Mouse (Mus musculus) midbrain, embryonic 16.5 days (tissue): ENCODE measurements around the gene Ctnnd1. TPM values are rescaled to one million over a fixed set of nuclear protein-coding genes. Genes with fewer than 3 reads are reported as not detected.
"Not testable (repeated sequence)": the region's sequence is repeated elsewhere in the genome, so short reads cannot be mapped to it uniquely, and the experiment has no call there.

Experiments
- ATAC-seq: fragments of 200-750 bp; cut with Nextera tagmentation; 2 replicates; pipeline ENCODE4 v1.8.0; 2017; ENCODE audit warnings: moderate TSS enrichment
- H3K27ac ChIP-seq: fragments of 300-500 bp; sonication (generic); 2 replicates; pipeline ENCODE4 v1.5.1; 2014; ENCODE audit warnings: mild to moderate bottlenecking, low read length, mixed read lengths
- H3K27me3 ChIP-seq: fragments of 300-500 bp; sonication (generic); 2 replicates; pipeline ENCODE4 v1.6.1; 2014; ENCODE audit warnings: low read depth, low read length, mixed read lengths; ENCODE audit not compliant: control insufficient read depth, insufficient read depth
- H3K36me3 ChIP-seq: fragments of 300-500 bp; sonication (generic); 2 replicates; pipeline ENCODE4 v1.6.1; 2014; ENCODE audit warnings: mild to moderate bottlenecking, low read length, moderate library complexity, mixed read lengths; ENCODE audit not compliant: control insufficient read depth, insufficient read depth
- H3K4me1 ChIP-seq: fragments of 300-500 bp; sonication (generic); 2 replicates; pipeline ENCODE4 v1.6.1; 2014; ENCODE audit warnings: mild to moderate bottlenecking, low read length, mixed read lengths; ENCODE audit not compliant: control insufficient read depth, insufficient read depth
- H3K4me2 ChIP-seq: fragments of 300-500 bp; sonication (generic); 2 replicates; pipeline ENCODE4 v1.6.1; 2014; ENCODE audit warnings: mild to moderate bottlenecking, low read length, mixed read lengths
- H3K4me3 ChIP-seq: fragments of 300-500 bp; sonication (generic); 2 replicates; pipeline ENCODE4 v1.5.1; 2014; ENCODE audit warnings: low read depth, mild to moderate bottlenecking, low read length, moderate library complexity, mixed read lengths
- H3K9ac ChIP-seq: fragments of 300-500 bp; sonication (generic); 2 replicates; pipeline ENCODE4 v1.6.1; 2014; ENCODE audit warnings: low read depth, low read length, mixed read lengths
- H3K9me3 ChIP-seq: fragments of 300-500 bp; sonication (generic); replicated peaks from 2 replicates; pipeline ENCODE4 v1.6.1; 2014; ENCODE audit warnings: mild to moderate bottlenecking, low read length, mixed read lengths; ENCODE audit not compliant: control insufficient read depth, poor library complexity, severe bottlenecking
- WGBS: fragments of 180-500 bp; shearing (Covaris S2); extraction: QIAGEN DNeasy Blood & Tissue Kit; methylation state at CpG from one replicate; pipeline ENCODE4 v1.1.7; 2014; 5-methylcytosine and 5-hydroxymethylcytosine counted together
- polyA plus RNA-seq: library from polyadenylated mRNA; unstranded; fragments of >200 nt; fragmentation: Nextera tagmentation; extraction: Ambion mirVana; gene quantifications from 2 replicates; pipeline ENCODE4 v1.2.1, GENCODE M21; 2015

The Ctnnd1 gene
- polyA plus RNA-seq, 1 experiment from 2014 or later = 30.1 TPM

GRCm38 (mm10) chr2:84677270-84677967 lies 26.9 kb upstream of the Ctnnd1 start:
- Histone ChIP-seq H3K27ac (peak overlapping the region; percentile 86), H3K36me3 (peaks cover 6% of the 10 kb centered on the region; the same call in 1 of the 2 replicates), H3K9ac (peak overlapping the region; percentile 73), H3K27me3 (no peaks in the 10 kb centered on the region), H3K9me3 (no peaks in the 10 kb centered on the region), H3K4me3 (peak overlapping the region; percentile 65), H3K4me1 (peaks cover 21% of the 10 kb centered on the region), H3K4me2 (peak overlapping the region; percentile 67)
- 12% methylated on average over 21 of the region's 22 CpGs for whole genome bisulfite sequencing
- peak; percentile 75 for ATAC-seq

GRCm38 (mm10) chr2:84671535-84671934 lies 21.0 kb upstream of the Ctnnd1 start:
- not testable (repeated sequence) for H3K36me3 ChIP-seq, H3K9me3 ChIP-seq, H3K9ac ChIP-seq, ATAC-seq, H3K27me3 ChIP-seq, H3K4me3 ChIP-seq
- Histone ChIP-seq H3K4me2 (peak overlapping the region; percentile 63), H3K27ac (peak overlapping the region; percentile 33; the same call in 1 of the 2 replicates), H3K4me1 (peaks cover 14% of the 10 kb centered on the region)
- WGBS = 43% methylated on average over 4 of the region's 5 CpGs

- H3K27ac ChIP-seq = peak within 1 kb of the TSS; percentile 92
- peak within 1 kb of the TSS; percentile 95 for H3K4me3 ChIP-seq
- peak; percentile 98 for ATAC-seq
- H3K27me3 ChIP-seq = no peaks in the 10 kb centered on the region
- peaks cover 9% of the 10 kb centered on the region for H3K4me1 ChIP-seq
- peaks cover 7% of the 10 kb centered on the region; the same call in 1 of the 2 replicates for H3K36me3 ChIP-seq
- WGBS = under 1% methylated on average over 20 of the region's 20 CpGs
- peak within 1 kb of the TSS; percentile 88 for H3K9ac ChIP-seq
- H3K9me3 ChIP-seq = no peaks in the 10 kb centered on the region
- peak within 1 kb of the TSS; percentile 63 for H3K4me2 ChIP-seq
Observed at GRCm38 (mm10) chr2:84670569-84670933, 20.0 kb upstream of the Ctnnd1 start, which contains the start of gene Selenoh. Selenoh (minus strand) TSS chr2:84670770.

DNA sequence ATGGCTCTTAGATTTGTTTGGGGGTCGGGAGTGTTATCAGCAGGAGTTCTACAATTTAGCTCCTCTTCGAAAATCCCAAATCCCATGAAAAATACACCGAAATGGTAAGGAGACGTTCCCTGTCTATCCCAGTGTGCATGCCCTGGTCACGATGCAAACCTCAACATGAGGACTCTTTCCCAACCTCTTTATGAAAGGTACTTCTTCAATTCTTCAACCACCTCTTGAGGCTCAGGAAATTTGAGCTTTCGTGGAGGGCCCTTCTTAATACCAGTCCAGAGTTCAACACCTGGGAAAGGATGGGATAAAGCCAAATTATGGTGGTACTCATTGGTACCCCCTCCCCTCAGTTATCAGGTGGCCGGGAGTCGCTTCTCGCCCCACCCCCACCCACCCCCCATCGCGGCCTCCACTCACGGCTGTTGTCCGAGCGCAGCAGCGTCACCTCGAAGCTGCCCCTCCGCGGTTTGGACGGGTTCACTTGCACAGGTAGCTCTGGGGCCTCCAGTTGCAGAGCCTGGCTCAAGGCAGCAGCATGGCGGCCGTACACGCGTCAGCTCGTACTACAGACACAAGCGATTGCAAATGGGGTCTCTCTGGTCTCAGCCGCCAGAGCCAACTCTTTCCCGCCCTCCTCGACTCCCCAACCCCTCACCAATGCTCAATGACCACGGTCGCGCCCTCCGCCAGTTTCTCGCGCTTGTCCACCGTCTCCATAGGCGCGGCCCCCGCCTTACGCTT lies 19.4 kb upstream of the Ctnnd1 start:
- Histone ChIP-seq H3K9me3 (no peaks in the 10 kb centered on the region), H3K4me3 (peak overlapping the region; percentile 95), H3K27ac (peak overlapping the region; percentile 92), H3K36me3 (peaks cover 7% of the 10 kb centered on the region; the same call in 1 of the 2 replicates), H3K27me3 (no peaks in the 10 kb centered on the region), H3K9ac (peak overlapping the region; percentile 88), H3K4me2 (peak overlapping the region; percentile 63), H3K4me1 (peaks cover 9% of the 10 kb centered on the region)
- WGBS = 2% methylated on average over 39 of the region's 39 CpGs
- ATAC-seq = peak; percentile 88

DNA sequence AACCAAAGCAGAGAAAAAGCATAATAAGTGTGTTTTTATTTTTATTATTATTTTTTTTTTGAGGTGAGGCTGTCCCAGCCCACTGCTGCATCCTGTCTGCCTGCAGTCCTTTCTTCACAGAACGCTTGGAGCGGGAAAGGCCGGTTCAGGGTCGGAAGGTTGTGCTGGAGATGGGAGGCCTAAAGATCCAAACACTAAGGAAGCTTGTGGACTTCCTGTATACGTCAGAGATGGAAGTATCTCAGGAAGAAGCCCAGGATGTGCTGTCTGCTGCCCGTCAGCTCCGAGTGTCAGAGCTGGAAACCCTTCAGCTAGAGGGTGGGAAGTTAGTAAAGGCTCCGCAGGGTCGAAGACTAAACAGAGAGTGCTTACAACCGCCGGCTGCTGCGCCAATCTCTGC lies 15.5 kb upstream of the Ctnnd1 start:
- H3K4me2 ChIP-seq = no peak overlapping the region
- H3K4me1 ChIP-seq = peaks cover 8% of the 10 kb centered on the region
- ATAC-seq = no peak
- H3K36me3 ChIP-seq = no peaks in the 10 kb centered on the region
- 73% methylated on average over 12 of the region's 12 CpGs for WGBS
- no peaks in the 10 kb centered on the region for H3K27me3 ChIP-seq
- no peak overlapping the region for H3K27ac ChIP-seq
- no peak overlapping the region for H3K4me3 ChIP-seq
- no peak overlapping the region for H3K9ac ChIP-seq
- no peaks in the 10 kb centered on the region for H3K9me3 ChIP-seq

DNA sequence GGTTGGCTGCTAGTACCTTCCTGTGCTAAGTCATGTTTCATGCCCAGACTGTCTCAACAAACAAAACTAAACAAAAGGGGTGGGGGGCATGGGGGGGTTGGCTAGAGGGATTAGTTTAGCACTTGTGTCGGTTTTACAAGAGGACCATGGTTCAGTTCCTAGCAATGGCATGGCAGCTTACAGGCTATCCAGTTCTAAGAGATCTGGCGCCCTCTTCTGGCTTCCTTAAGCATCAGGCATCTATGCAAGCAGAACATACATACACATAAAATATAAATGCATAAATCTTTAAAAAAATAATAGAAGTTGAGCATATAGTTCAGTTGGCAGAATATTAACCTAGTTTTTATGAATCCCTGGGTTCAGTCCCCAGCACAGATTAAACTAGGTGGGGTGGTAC lies 12.3 kb upstream of the Ctnnd1 start:
- ATAC-seq = no peak
- no peak overlapping the region for H3K9ac ChIP-seq
- 19% methylated on average over 2 of the region's 2 CpGs for WGBS
- H3K4me2 ChIP-seq = no peak overlapping the region
- no peak overlapping the region for H3K27ac ChIP-seq
- H3K4me1 ChIP-seq = no peaks in the 10 kb centered on the region
- no peaks in the 10 kb centered on the region for H3K9me3 ChIP-seq
- no peaks in the 10 kb centered on the region for H3K36me3 ChIP-seq
- no peak overlapping the region for H3K4me3 ChIP-seq
- no peaks in the 10 kb centered on the region for H3K27me3 ChIP-seq

DNA sequence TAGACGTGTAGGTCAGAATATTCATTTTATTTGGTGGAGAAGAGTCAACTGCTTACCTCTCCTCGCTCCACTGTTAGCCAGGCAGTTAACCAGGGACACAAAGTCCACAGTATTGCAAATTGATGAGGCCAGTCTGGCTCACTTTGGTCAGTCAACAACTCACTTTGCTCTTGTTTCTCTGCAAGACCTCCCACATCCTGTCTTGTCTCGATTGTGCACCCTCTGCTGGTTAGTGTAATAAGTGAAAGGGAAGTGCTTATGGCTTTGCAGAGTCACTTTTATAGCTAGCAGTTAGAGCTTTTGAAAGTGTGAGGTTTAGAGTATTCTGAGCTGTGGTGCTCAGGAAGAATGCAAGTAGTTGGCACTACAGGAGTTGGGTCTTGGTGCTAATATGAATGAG lies 9.7 kb upstream of the Ctnnd1 start:
- Histone ChIP-seq H3K36me3 (no peaks in the 10 kb centered on the region), H3K4me2 (no peak overlapping the region), H3K4me3 (no peak overlapping the region), H3K4me1 (no peaks in the 10 kb centered on the region), H3K27me3 (no peaks in the 10 kb centered on the region), H3K27ac (no peak overlapping the region), H3K9me3 (no peaks in the 10 kb centered on the region), H3K9ac (no peak overlapping the region)
- WGBS = 62% methylated on average over 3 of the region's 3 CpGs
- no peak for ATAC-seq

DNA sequence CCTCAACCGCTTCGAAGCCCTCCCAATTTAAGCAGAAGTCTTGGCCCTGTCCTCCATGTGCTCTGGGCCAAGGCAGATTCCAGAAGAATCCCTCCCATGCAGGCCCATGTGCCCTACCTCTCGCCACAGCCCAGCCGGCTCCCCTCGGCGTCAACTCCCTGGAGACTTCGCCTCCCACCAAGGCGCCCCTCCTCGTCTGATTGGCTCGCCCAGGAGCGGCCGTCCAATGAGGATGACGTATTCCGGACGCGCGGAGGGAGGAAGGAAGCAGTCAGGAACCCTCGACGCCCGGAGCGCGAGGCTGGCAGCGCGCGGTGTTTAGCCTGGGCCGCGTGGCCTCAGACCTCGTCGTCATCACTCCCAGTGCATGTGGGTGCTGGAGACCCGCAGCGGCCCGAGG lies 8.2 kb upstream of the Ctnnd1 start, which contains the start of gene Btbd18:
Gene Btbd18 (plus strand): TSS at position 274 of the 400 bp plus-strand sequence.
- 92% methylated on average over 32 of the region's 32 CpGs for WGBS
- no peak for ATAC-seq
- no peaks in the 10 kb centered on the region for H3K4me1 ChIP-seq
- no peaks in the 10 kb centered on the region for H3K36me3 ChIP-seq
- no peak within 1 kb of the TSS for H3K9ac ChIP-seq
- no peak within 1 kb of the TSS for H3K27ac ChIP-seq
- H3K9me3 ChIP-seq = no peaks in the 10 kb centered on the region
- H3K4me3 ChIP-seq = no peak within 1 kb of the TSS
- no peak within 1 kb of the TSS for H3K4me2 ChIP-seq
- no peaks in the 10 kb centered on the region for H3K27me3 ChIP-seq

GRCm38 (mm10) chr2:84655864-84656263 lies 5.3 kb upstream of the Ctnnd1 start:
- Histone ChIP-seq H3K36me3 (no peaks in the 10 kb centered on the region), H3K4me3 (no peak overlapping the region), H3K4me1 (peaks cover 6% of the 10 kb centered on the region; the same call in 1 of the 2 replicates), H3K27me3 (no peaks in the 10 kb centered on the region), H3K9ac (no peak overlapping the region), H3K4me2 (no peak overlapping the region), H3K27ac (no peak overlapping the region), H3K9me3 (no peaks in the 10 kb centered on the region)
- no peak for ATAC-seq
- 73% methylated on average over 1 of the region's 1 CpGs for WGBS
